Mouse (Mus musculus): ENCODE results near the gene Hist1h4c.

GRCm38 (mm10) chr13:23716261-23717042 is 18.2 kb upstream of the Hist1h4c start:
- TF ChIP-seq CTCF (IDR thresholded peaks at IDR 0.05; ENCODE audit: low read depth, low read length) (no peak), POLR2A (IDR thresholded peaks at IDR 0.05; ENCODE audit: extremely low read depth, insufficient read depth, low read length) (no peak)

Data from liver, adult 2 months (tissue).